Mouse (Mus musculus): Measurements from ENCODE around the gene Ipo8. TPM values are rescaled to one million over a fixed set of nuclear protein-coding genes. Genes with fewer than 3 reads are reported as not detected.

The Ipo8 gene
- total RNA-seq, 1 experiment = 35.8 TPM

DNA sequence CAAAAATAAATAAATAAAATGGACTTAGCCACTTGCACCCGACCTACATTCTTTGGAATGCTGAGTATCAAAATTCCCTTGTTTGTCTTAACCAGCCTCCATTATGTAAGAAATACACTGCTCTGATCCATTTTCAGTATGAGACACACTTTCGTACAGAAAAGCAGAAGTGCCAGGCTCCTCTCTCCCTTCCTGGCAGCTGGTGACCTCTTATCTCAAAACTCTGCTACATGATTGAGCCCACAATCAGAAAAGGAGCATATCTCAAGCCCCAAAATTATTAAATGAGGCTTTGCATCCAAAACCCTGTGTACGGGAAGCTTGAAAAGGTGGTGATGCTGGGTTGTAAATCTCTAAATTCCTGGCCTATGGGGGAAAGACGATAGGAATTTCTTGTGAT lies 69.8 kb downstream of the Ipo8 start:
- H3K27ac ChIP-seq (ENCODE audit: insufficient read depth, low read depth, low read length, poor library complexity, severe bottlenecking) = no peak overlapping the region
- in situ Hi-C loops (cut with MboI; ENCODE audit: low sequenced_read_pairs in 2 of 2, unreplicated experiment in 2 of 2) = no loop called here
- H3K9me3 ChIP-seq (ENCODE audit: control insufficient read depth, insufficient read depth, low read depth, low read length) = no peaks in the 10 kb centered on the region
- no peak for DNase-seq (ENCODE audit: low read depth, low spot score)
- no peak overlapping the region for H3K4me3 ChIP-seq (ENCODE audit: insufficient read depth in 1 of 2, low read depth in 1 of 2, low read length in 2 of 2, poor library complexity in 1 of 2, severe bottlenecking in 1 of 2)
- no peak overlapping the region for H3K9ac ChIP-seq (ENCODE audit: insufficient read depth, low read depth, low read length, poor library complexity, severe bottlenecking)
- peaks cover 0 to 2% of the 10 kb centered on the region in 2 experiments; a peak in 1 of 4 replicates for H3K4me1 ChIP-seq (ENCODE audit: control insufficient read depth in 2 of 2, insufficient read depth in 2 of 2, low read length in 2 of 2, poor library complexity in 1 of 2)
- TF ChIP-seq ZC3H11A (IDR thresholded peaks at IDR 0.05; ENCODE audit: borderline replicate concordance, low read depth, low read length) (no peak), MAFK (IDR thresholded peaks at IDR 0.05; ENCODE audit: insufficient read depth, low read depth, low read length) (no peak), ZNF384 (IDR thresholded peaks at IDR 0.05; ENCODE audit: low read depth, low read length) (no peak), CHD2 (IDR thresholded peaks at IDR 0.05; ENCODE audit: low read depth, low read length) (no peak), HCFC1 (IDR thresholded peaks at IDR 0.05; ENCODE audit: borderline replicate concordance, insufficient read depth, low read length) (no peak)
- H3K36me3 ChIP-seq (ENCODE audit: control insufficient read depth, insufficient read depth, low read length, poor library complexity, severe bottlenecking) = no peaks in the 10 kb centered on the region

DNA sequence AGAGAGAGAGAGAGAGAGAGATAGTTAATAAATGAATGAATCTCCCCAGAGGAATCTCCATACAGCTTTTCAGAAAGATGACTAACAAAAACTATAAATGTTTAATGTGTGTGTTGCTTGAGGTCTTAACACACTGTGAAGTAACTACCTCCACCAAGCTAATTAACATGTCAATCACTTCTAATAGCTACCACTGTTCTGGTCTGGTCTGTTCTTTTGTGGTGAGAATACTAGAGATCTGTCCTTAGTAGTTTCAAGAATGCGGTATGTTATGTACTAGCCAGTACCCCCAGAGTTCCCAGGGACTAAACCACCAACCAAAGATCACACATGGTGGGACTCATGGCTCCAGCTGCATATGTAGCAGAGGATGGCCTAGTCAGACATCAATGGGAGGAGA lies 74.7 kb downstream of the Ipo8 start:
- TF ChIP-seq ZNF384 (IDR thresholded peaks at IDR 0.05; ENCODE audit: low read depth, low read length) (no peak), CHD2 (IDR thresholded peaks at IDR 0.05; ENCODE audit: low read depth, low read length) (no peak), ZC3H11A (IDR thresholded peaks at IDR 0.05; ENCODE audit: borderline replicate concordance, low read depth, low read length) (no peak), HCFC1 (IDR thresholded peaks at IDR 0.05; ENCODE audit: borderline replicate concordance, insufficient read depth, low read length) (no peak), MAFK (IDR thresholded peaks at IDR 0.05; ENCODE audit: insufficient read depth, low read depth, low read length) (no peak)
- Histone ChIP-seq H3K4me1 (ENCODE audit: control insufficient read depth in 2 of 2, insufficient read depth in 2 of 2, low read length in 2 of 2, poor library complexity in 1 of 2) (peaks cover 0 to 2% of the 10 kb centered on the region in 2 experiments; a peak in 1 of 4 replicates), H3K9ac (ENCODE audit: insufficient read depth, low read depth, low read length, poor library complexity, severe bottlenecking) (no peak overlapping the region), H3K4me3 (ENCODE audit: insufficient read depth in 1 of 2, low read depth in 1 of 2, low read length in 2 of 2, poor library complexity in 1 of 2, severe bottlenecking in 1 of 2) (no peak overlapping the region), H3K27ac (ENCODE audit: insufficient read depth, low read depth, low read length, poor library complexity, severe bottlenecking) (no peak overlapping the region), H3K36me3 (ENCODE audit: control insufficient read depth, insufficient read depth, low read length, poor library complexity, severe bottlenecking) (no peaks in the 10 kb centered on the region), H3K9me3 (ENCODE audit: control insufficient read depth, insufficient read depth, low read depth, low read length) (no peaks in the 10 kb centered on the region)
- DNase-seq (ENCODE audit: low read depth, low spot score) = no peak
- in situ Hi-C loops (cut with MboI; ENCODE audit: low sequenced_read_pairs in 2 of 2, unreplicated experiment in 2 of 2) = no loop called here

DNA sequence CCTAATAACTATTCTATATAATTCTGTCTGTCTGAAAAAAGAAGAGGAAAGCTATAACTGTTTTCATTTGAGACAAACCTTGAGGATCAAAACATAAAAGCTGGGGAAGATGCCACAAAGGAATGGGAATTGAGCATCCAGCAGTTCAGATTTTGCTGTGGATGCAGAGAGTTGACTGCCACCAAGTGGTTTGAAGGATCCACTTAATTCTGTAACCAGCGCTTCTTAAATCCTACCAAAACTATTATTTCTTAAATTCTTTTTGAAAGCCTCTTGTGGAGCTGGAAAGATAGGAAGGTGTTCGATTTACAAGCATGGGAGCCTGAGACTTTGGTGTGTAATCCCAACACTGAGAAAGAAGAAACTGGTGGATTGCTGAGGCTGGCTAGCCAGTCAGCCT lies 79.9 kb downstream of the Ipo8 start:
- Histone ChIP-seq H3K27ac (ENCODE audit: insufficient read depth, low read depth, low read length, poor library complexity, severe bottlenecking) (no peak overlapping the region), H3K4me3 (ENCODE audit: insufficient read depth in 1 of 2, low read depth in 1 of 2, low read length in 2 of 2, poor library complexity in 1 of 2, severe bottlenecking in 1 of 2) (no peak overlapping the region), H3K9ac (ENCODE audit: insufficient read depth, low read depth, low read length, poor library complexity, severe bottlenecking) (no peak overlapping the region), H3K36me3 (ENCODE audit: control insufficient read depth, insufficient read depth, low read length, poor library complexity, severe bottlenecking) (no peaks in the 10 kb centered on the region), H3K4me1 (ENCODE audit: control insufficient read depth in 2 of 2, insufficient read depth in 2 of 2, low read length in 2 of 2, poor library complexity in 1 of 2) (no peaks in the 10 kb centered on the region), H3K9me3 (ENCODE audit: control insufficient read depth, insufficient read depth, low read depth, low read length) (no peaks in the 10 kb centered on the region)
- DNase-seq (ENCODE audit: low read depth, low spot score) = no peak
- no peak for TF ChIP-seq ZNF384 (IDR thresholded peaks at IDR 0.05; ENCODE audit: low read depth, low read length)
- TF ChIP-seq CHD2 (IDR thresholded peaks at IDR 0.05; ENCODE audit: low read depth, low read length) = no peak
- TF ChIP-seq HCFC1 (IDR thresholded peaks at IDR 0.05; ENCODE audit: borderline replicate concordance, insufficient read depth, low read length) = no peak
- TF ChIP-seq ZC3H11A (IDR thresholded peaks at IDR 0.05; ENCODE audit: borderline replicate concordance, low read depth, low read length) = no peak
- no peak for TF ChIP-seq MAFK (IDR thresholded peaks at IDR 0.05; ENCODE audit: insufficient read depth, low read depth, low read length)
- in situ Hi-C loops (cut with MboI; ENCODE audit: low sequenced_read_pairs in 2 of 2, unreplicated experiment in 2 of 2) = no loop called here

DNA sequence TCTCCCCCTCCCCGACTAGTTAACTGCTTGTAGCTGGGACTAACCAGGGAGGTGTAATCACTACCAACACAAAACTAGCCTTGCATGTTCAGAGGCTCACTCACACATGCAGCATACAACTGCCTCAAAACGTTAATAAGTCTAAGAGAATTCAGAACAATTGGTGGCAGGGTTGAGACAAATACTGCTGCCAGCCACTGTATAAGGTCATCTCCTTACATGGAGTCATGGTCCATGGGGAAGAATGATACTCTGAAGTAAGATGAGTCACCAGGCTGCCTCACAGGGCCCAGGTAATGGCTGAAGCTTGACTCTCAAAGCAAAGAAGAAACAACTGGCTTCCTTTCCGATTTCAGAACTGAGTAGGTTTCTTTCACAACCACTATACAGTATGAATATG lies 81.1 kb downstream of the Ipo8 start:
- DNase-seq (ENCODE audit: low read depth, low spot score) = no peak
- Histone ChIP-seq H3K9me3 (ENCODE audit: control insufficient read depth, insufficient read depth, low read depth, low read length) (no peaks in the 10 kb centered on the region), H3K4me1 (ENCODE audit: control insufficient read depth in 2 of 2, insufficient read depth in 2 of 2, low read length in 2 of 2, poor library complexity in 1 of 2) (no peaks in the 10 kb centered on the region), H3K9ac (ENCODE audit: insufficient read depth, low read depth, low read length, poor library complexity, severe bottlenecking) (no peak overlapping the region), H3K27ac (ENCODE audit: insufficient read depth, low read depth, low read length, poor library complexity, severe bottlenecking) (no peak overlapping the region), H3K4me3 (ENCODE audit: insufficient read depth in 1 of 2, low read depth in 1 of 2, low read length in 2 of 2, poor library complexity in 1 of 2, severe bottlenecking in 1 of 2) (no peak overlapping the region), H3K36me3 (ENCODE audit: control insufficient read depth, insufficient read depth, low read length, poor library complexity, severe bottlenecking) (no peaks in the 10 kb centered on the region)
- TF ChIP-seq ZNF384 (IDR thresholded peaks at IDR 0.05; ENCODE audit: low read depth, low read length) (no peak), CHD2 (IDR thresholded peaks at IDR 0.05; ENCODE audit: low read depth, low read length) (no peak), MAFK (IDR thresholded peaks at IDR 0.05; ENCODE audit: insufficient read depth, low read depth, low read length) (no peak), HCFC1 (IDR thresholded peaks at IDR 0.05; ENCODE audit: borderline replicate concordance, insufficient read depth, low read length) (no peak), ZC3H11A (IDR thresholded peaks at IDR 0.05; ENCODE audit: borderline replicate concordance, low read depth, low read length) (no peak)
- in situ Hi-C loops (cut with MboI; ENCODE audit: low sequenced_read_pairs in 2 of 2, unreplicated experiment in 2 of 2) = no loop called here
